Mouse (Mus musculus): ENCODE measurements around the gene Hacd2.

GRCm38 (mm10) chr16:35068886-35069285, 46.7 kb downstream of the Hacd2 start:
- TF ChIP-seq CTCF (IDR thresholded peaks at IDR 0.05; ENCODE audit: borderline replicate concordance, extremely low read depth, insufficient read depth, insufficient read length) (no peak), POLR2A (IDR thresholded peaks at IDR 0.05; ENCODE audit: borderline replicate concordance, extremely low read depth, insufficient read depth, insufficient read length, poor library complexity, severe bottlenecking) (no peak)
